ENCODE assay signal across 25 mouse cellular contexts in genomic region chrX:77525179-77525578, GRCm38 (mm10).
"Had no signal": no experiment of that assay in that cellular context is flagged by ENCODE, and none has a peak within 500 bp of the region (broad histone marks: within the 10 kb centered on the region; RNA-seq: fewer than 3 reads in every experiment).

No protein-coding gene starts in this region.

- H3K27ac ChIP-seq: heart, adult 2 months; heart, embryonic 13.5 days; heart, embryonic 15.5 days; hindbrain, embryonic 13.5 days; hindbrain, embryonic 15.5 days; hindbrain, postnatal 0 days; kidney, embryonic 15.5 days; kidney, postnatal 0 days; limb, embryonic 13.5 days; limb, embryonic 15.5 days; liver, embryonic 12.5 days; liver, embryonic 14.5 days had no signal

- H3K4me2 ChIP-seq: heart, embryonic 11.5 days; heart, embryonic 13.5 days; heart, embryonic 15.5 days; hindbrain, embryonic 13.5 days; hindbrain, embryonic 15.5 days; kidney, embryonic 15.5 days; limb, embryonic 13.5 days; limb, embryonic 15.5 days; liver, embryonic 12.5 days had no signal

- H3K4me3 ChIP-seq: heart, adult 2 months; heart, embryonic 13.5 days; heart, embryonic 15.5 days; hindbrain, embryonic 13.5 days; hindbrain, embryonic 15.5 days; kidney, embryonic 15.5 days; limb, embryonic 13.5 days; limb, embryonic 15.5 days; liver, embryonic 12.5 days had no signal

- H3K27me3 ChIP-seq: heart, embryonic 13.5 days; heart, embryonic 15.5 days; hindbrain, embryonic 13.5 days; hindbrain, embryonic 15.5 days; kidney, embryonic 15.5 days; limb, embryonic 13.5 days; limb, embryonic 15.5 days; liver, embryonic 12.5 days had no signal

- H3K36me3 ChIP-seq: heart, embryonic 15.5 days; hindbrain, embryonic 13.5 days; hindbrain, embryonic 15.5 days; kidney, embryonic 15.5 days; limb, embryonic 13.5 days; limb, embryonic 15.5 days had no signal

- H3K4me1 ChIP-seq: limb, embryonic 15.5 days; liver, embryonic 12.5 days had no signal

- H3K9me3 ChIP-seq: heart, embryonic 13.5 days; heart, embryonic 15.5 days; hindbrain, embryonic 13.5 days; hindbrain, embryonic 15.5 days; kidney, embryonic 15.5 days; limb, embryonic 13.5 days; limb, embryonic 15.5 days; liver, embryonic 12.5 days had no signal

- DNase-seq: gastrocnemius, postnatal 14 days; gastrocnemius, postnatal 36 days; heart, adult 11 months; heart, adult 2 months; kidney, adult 11 months; kidney, adult 2 months; kidney, adult 9 months; kidney, postnatal 14 days; kidney, postnatal 36 days; layer of hippocampus, adult 9-11 months; layer of hippocampus, postnatal 36 days; left cerebral cortex, postnatal 4 days had no signal

- ATAC-seq: hindbrain, postnatal 0 days; intestine, embryonic 16.5 days; liver, embryonic 12.5 days had no signal

- H3K9ac ChIP-seq: heart, embryonic 13.5 days; heart, embryonic 15.5 days; hindbrain, embryonic 13.5 days; hindbrain, embryonic 15.5 days; kidney, embryonic 15.5 days; limb, embryonic 13.5 days; limb, embryonic 15.5 days; liver, embryonic 12.5 days; liver, embryonic 14.5 days had no signal
